Mouse (Mus musculus) small intestine, adult 2 months (tissue): ENCODE results near the gene Ppp2r1b. TPM values are rescaled to one million over a fixed set of nuclear protein-coding genes. Genes with fewer than 3 reads are reported as not detected.

Experiments
- H3K27ac ChIP-seq: fragments of 200-500 bp; 2 replicates; pipeline ENCODE4 v1.5.1; 2012; ENCODE audit warnings: low read depth, low read length, control low read depth, inconsistent platforms; ENCODE audit not compliant: insufficient read depth
- H3K27me3 ChIP-seq: fragments of 200-500 bp; 2 replicates; pipeline ENCODE4 v1.6.1; 2012; ENCODE audit warnings: mild to moderate bottlenecking, moderate library complexity, low read length, inconsistent platforms; ENCODE audit not compliant: control insufficient read depth, insufficient read depth
- H3K36me3 ChIP-seq: fragments of 200-500 bp; 2 replicates; pipeline ENCODE4 v1.6.1; 2012; ENCODE audit warnings: mild to moderate bottlenecking, low read length, control low read depth, inconsistent platforms; ENCODE audit not compliant: control insufficient read depth, insufficient read depth
- H3K4me1 ChIP-seq: fragments of 200-500 bp; 2 replicates; pipeline ENCODE4 v1.6.1; 2012; ENCODE audit warnings: low read length, inconsistent platforms, mixed read lengths; ENCODE audit not compliant: control insufficient read depth, insufficient read depth, insufficient read length
- H3K4me3 ChIP-seq: fragments of 200-500 bp; 2 replicates; pipeline ENCODE4 v1.5.1; 2012; ENCODE audit warnings: low read depth, mild to moderate bottlenecking, control low read depth, inconsistent platforms, low read length, moderate library complexity
- CTCF ChIP-seq: fragments of 200-500 bp; IDR thresholded peaks from 2 replicates; pipeline ENCODE4 v1.5.1; 2012; ENCODE audit warnings: low read depth, mild to moderate bottlenecking, control low read depth, inconsistent platforms, low read length, moderate library complexity, mixed read lengths; ENCODE audit not compliant: insufficient replicate concordance, insufficient read length; ENCODE audit errors: extremely low read depth
- POLR2A ChIP-seq: fragments of 200-500 bp; IDR thresholded peaks from 2 replicates; pipeline ENCODE4 v1.6.1; 2012; ENCODE audit warnings: low read depth, mild to moderate bottlenecking, control low read depth, inconsistent platforms, low read length, moderate library complexity
- WGBS: fragments of 180-500 bp; shearing (Covaris S2); methylation state at CpG from one replicate; pipeline ENCODE4 v1.1.7; 2018; 5-methylcytosine and 5-hydroxymethylcytosine counted together
- polyA plus RNA-seq: library from polyadenylated mRNA; depleted of rRNA; stranded (reverse); fragments of >200 nt; gene quantifications from 2 replicates; pipeline ENCODE4 v1.2.3, GENCODE M21; 2012

Ppp2r1b gene
- polyA plus RNA-seq, 1 experiment = 1.9 TPM

GRCm38 (mm10) chr9:50877431-50877830 lies 32.3 kb downstream of the Ppp2r1b start:
- no peak for TF ChIP-seq CTCF
- no peak for TF ChIP-seq POLR2A
- H3K4me3 ChIP-seq = no peak overlapping the region
- WGBS = 25% methylated on average over 3 of the region's 3 CpGs
- 0 out of 2 replicates have a peak, but pooled peaks cover 2% of the 10 kb centered on the region for H3K4me1 ChIP-seq
- no peaks in the 10 kb centered on the region for H3K27me3 ChIP-seq
- H3K27ac ChIP-seq = no peak overlapping the region
- peaks cover 27% of the 10 kb centered on the region for H3K36me3 ChIP-seq

DNA sequence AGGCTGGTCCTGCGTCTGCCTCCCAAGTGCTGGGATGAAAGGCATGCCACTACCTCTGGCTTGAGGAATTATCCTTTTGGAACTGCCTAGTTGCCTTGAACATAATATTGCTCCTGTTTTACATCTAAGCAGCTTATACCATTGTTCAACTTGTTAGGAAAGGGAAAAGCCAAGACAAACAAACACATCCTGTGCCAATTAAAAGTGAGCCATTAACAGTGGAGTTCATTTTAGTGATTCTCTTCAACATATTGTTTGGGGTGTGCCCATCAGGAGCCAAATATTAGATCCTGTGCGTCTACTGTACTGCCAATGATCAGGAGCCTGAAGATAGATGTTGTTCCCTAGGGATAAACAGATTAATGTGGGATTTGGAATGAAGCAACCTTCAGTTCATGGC lies 37.1 kb downstream of the Ppp2r1b start:
- H3K4me1 ChIP-seq = peaks cover 9% of the 10 kb centered on the region; the same call in 1 of the 2 replicates
- peaks cover 21% of the 10 kb centered on the region for H3K36me3 ChIP-seq
- no peak overlapping the region for H3K4me3 ChIP-seq
- H3K27ac ChIP-seq = no peak overlapping the region
- TF ChIP-seq CTCF (no peak), POLR2A (no peak)
- H3K27me3 ChIP-seq = no peaks in the 10 kb centered on the region
- 82% methylated on average over 2 of the region's 2 CpGs for WGBS

GRCm38 (mm10) chr9:50884093-50884492 lies 39.0 kb downstream of the Ppp2r1b start:
- H3K4me3 ChIP-seq = no peak overlapping the region
- H3K27me3 ChIP-seq = no peaks in the 10 kb centered on the region
- H3K36me3 ChIP-seq = peaks cover 13% of the 10 kb centered on the region
- H3K4me1 ChIP-seq = peaks cover 9% of the 10 kb centered on the region; the same call in 1 of the 2 replicates
- no peak for TF ChIP-seq POLR2A
- peak overlapping the region; percentile 72 for H3K27ac ChIP-seq
- 77% methylated on average over 8 of the region's 8 CpGs for WGBS

DNA sequence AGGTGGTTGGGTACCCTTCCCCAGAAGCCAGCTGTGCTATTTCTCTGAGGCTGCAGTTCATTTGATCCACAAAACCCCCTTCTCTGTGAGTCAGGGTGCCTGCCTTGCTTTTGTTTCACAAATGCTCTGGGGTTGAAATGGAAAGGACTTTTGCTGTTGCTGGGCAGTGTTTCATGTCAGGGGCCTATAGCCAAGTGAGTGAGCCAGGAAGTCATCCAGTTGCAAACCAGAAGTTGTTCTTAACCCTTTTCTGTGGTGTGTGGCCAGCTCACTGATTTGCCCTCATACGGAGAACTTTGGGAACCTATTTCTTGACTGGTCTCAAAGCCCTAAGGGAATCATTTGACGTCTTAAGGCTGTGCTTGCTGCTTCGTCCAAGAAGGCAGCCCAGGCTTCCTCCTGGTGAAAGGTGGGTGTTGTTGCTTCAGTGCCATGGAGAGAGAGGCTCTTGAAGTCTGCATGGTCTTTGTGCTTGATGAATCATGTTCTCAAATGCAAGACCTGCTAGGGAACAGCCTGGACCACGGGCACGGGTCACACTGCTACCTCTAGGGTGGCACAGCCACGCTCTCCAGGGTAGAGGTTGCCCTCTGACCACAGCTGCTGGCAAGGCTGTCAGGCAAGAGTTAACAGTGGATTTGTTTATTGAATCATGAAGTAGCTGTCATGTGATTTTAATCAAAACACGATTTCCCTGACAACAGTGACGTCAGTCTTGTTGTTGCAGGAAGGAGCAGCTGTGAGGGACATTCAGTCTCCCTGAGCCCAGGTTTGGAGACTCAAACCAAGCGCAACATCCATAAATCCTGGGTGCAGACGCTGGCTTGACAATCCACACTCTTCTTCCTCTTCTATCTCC lies 39.9 kb downstream of the Ppp2r1b start:
- Histone ChIP-seq H3K4me1 (peaks cover 9% of the 10 kb centered on the region; the same call in 1 of the 2 replicates), H3K36me3 (peaks cover 5% of the 10 kb centered on the region; the same call in 1 of the 2 replicates), H3K27me3 (no peaks in the 10 kb centered on the region), H3K27ac (peak overlapping the region; percentile 72), H3K4me3 (no peak overlapping the region)
- no peak for TF ChIP-seq CTCF
- no peak for TF ChIP-seq POLR2A
- 44% methylated on average over 10 of the region's 10 CpGs for WGBS

- TF ChIP-seq CTCF = no peak
- TF ChIP-seq POLR2A = no peak
- Histone ChIP-seq H3K27me3 (no peaks in the 10 kb centered on the region), H3K27ac (peak overlapping the region; percentile 70), H3K4me1 (peaks cover 9% of the 10 kb centered on the region; the same call in 1 of the 2 replicates), H3K4me3 (no peak overlapping the region), H3K36me3 (no peaks in the 10 kb centered on the region)
- WGBS = 39% methylated on average over 1 of the region's 1 CpGs
Observed at GRCm38 (mm10) chr9:50885600-50885987, 40.5 kb downstream of the Ppp2r1b start.

DNA sequence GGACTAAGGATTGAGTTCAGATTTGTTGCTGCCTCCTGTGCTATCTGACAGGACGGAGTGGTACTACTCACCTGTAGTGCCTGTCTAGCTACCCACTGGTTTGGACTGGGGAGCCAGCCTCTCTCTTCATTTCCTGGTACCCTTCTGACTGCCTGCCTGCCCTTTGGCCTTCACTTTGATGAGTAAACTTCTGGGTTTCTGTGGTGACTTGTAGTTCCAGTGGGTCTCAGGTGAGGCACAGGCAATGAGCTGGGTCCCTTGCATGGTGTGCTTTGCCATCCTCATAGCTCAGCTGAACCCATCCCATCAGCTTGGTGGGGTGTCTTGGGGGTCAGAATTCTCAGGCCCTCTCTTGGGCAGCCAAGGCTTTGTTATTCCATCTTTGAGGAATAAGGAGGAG lies 41.8 kb downstream of the Ppp2r1b start:
- Histone ChIP-seq H3K36me3 (peaks cover 1% of the 10 kb centered on the region; the same call in 1 of the 2 replicates), H3K4me3 (no peak overlapping the region), H3K27ac (0 out of 2 replicates have a peak overlapping the region, but pooled peaks have one; percentile 11), H3K27me3 (no peaks in the 10 kb centered on the region), H3K4me1 (peaks cover 9% of the 10 kb centered on the region; the same call in 1 of the 2 replicates)
- no peak for TF ChIP-seq POLR2A
- no peak for TF ChIP-seq CTCF
- 38% methylated on average over 1 of the region's 1 CpGs for WGBS

GRCm38 (mm10) chr9:50887351-50887750 lies 42.2 kb downstream of the Ppp2r1b start:
- H3K4me3 ChIP-seq = no peak overlapping the region
- no peaks in the 10 kb centered on the region for H3K27me3 ChIP-seq
- 48% methylated on average over 4 of the region's 4 CpGs for WGBS
- H3K4me1 ChIP-seq = peaks cover 9% of the 10 kb centered on the region; the same call in 1 of the 2 replicates
- 0 out of 2 replicates have a peak overlapping the region, but pooled peaks have one; percentile 11 for H3K27ac ChIP-seq
- peaks cover 3% of the 10 kb centered on the region; the same call in 1 of the 2 replicates for H3K36me3 ChIP-seq
- TF ChIP-seq POLR2A (no peak), CTCF (no peak)
